Mouse (Mus musculus): ENCODE results near the gene Ppp1r3a. TPM values are rescaled to one million over a fixed set of nuclear protein-coding genes. Genes with fewer than 3 reads are reported as not detected.

The Ppp1r3a gene
- polyA plus RNA-seq (2012; rRNA removed), result 0.01 and 0.03 TPM in 2 replicates

DNA sequence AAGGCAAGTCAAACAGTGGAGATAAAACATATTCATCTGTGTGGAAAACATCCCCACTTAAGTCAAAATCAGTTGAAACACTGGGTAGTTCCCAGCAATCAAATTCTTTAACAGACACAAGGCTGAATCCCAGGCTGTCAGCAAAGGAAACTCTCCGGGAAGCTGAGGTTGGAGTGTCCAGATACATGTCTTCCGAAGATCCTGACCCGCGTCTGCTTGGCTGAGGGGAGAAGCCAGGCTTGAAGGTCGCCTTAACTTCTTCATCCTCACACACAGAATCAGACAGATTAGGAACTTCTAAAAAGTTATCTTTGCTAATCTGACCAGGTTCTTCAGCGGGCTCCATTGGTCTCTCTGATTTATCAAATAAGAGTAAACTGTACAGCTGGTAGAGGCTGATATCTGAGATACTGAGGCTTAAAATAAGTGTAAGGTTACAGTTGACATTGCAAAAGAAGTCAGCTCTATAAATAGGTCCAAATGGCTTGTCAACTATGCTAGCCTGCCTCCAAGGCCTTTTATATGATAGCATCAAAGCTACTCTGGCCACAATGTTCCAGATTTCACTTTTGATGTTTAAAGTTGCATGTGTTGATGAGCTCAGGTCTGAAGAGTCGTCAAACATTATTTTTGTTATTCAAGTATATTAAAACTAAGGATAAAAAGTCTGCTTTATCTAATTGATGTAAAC is at the start of gene Ppp1r3a:
Gene Ppp1r3a (minus strand): TSS at position 374 of the 691 bp plus-strand sequence.

Other genes starting within 250 kb of the Ppp1r3a start
- gene Foxp2, start 146.1 kb upstream of the Ppp1r3a start, polyA plus RNA-seq (2012; rRNA removed), result 30.3 and 37.7 TPM in 2 replicates